Mouse (Mus musculus): Measurements from ENCODE around the gene Svs1. TPM values are rescaled to one million over a fixed set of nuclear protein-coding genes. Genes with fewer than 3 reads are reported as not detected.

The Svs1 gene
- total RNA-seq, 4 experiments from 2014 or later: not detected

Other genes starting within 250 kb of the Svs1 start
- gene Gimap1, start 247.8 kb upstream of the Svs1 start, total RNA-seq (2022): 1 to 10 TPM in 3 of 4 experiments, under 1 TPM in 1; 0.85 to 2.5 (median 1.6) TPM
- gene Gimap5, start 240.7 kb upstream of the Svs1 start, total RNA-seq (2022): 1 to 10 TPM in 1 of 4 experiments, under 1 TPM in 3; 0.47 to 1.7 (median 0.74) TPM
- not detected for gene Gimap3, start 216.0 kb upstream of the Svs1 start, total RNA-seq (2022)
- gene Tmem176a, start 145.9 kb upstream of the Svs1 start, total RNA-seq (2022): 100 to 1,000 TPM in 1 of 4 experiments, 10 to 100 TPM in 3; 24.6 to 105 (median 49.3) TPM
- 100 to 1,000 TPM in 2 of 4 experiments, 10 to 100 TPM in 2; 55.0 to 137 (median 83.8) TPM for gene Tmem176b, start 145.4 kb upstream of the Svs1 start, total RNA-seq (2022)
- gene Aoc1, start 114.0 kb upstream of the Svs1 start, total RNA-seq (2022): not detected
- gene 1600015I10Rik, start 57.0 kb upstream of the Svs1 start, total RNA-seq (2022): not detected
- gene Doxl2, start 11.9 kb upstream of the Svs1 start, total RNA-seq (2022): not detected
- 10 to 100 TPM in 2 of 4 experiments, 1 to 10 TPM in 2; 3.5 to 67.0 (median 21.0) TPM for gene Gpnmb, start 49.7 kb downstream of the Svs1 start, total RNA-seq (2022)
- 10 to 100 TPM; 24.3 to 30.0 (median 27.4) TPM for gene Malsu1, start 86.9 kb downstream of the Svs1 start, total RNA-seq (2022)
- gene Igf2bp3, start 228.1 kb downstream of the Svs1 start, total RNA-seq (2022): not detected